Mouse (Mus musculus): ENCODE results near the gene Pf4. TPM values are rescaled to one million over a fixed set of nuclear protein-coding genes. Genes with fewer than 3 reads are reported as not detected.
"Not testable (repeated sequence)": the region's sequence is repeated elsewhere in the genome, so short reads cannot be mapped to it uniquely, and the experiment has no call there.

Pf4 gene
- total RNA-seq, 1 experiment from 2014 or later, result 8.4 TPM

DNA sequence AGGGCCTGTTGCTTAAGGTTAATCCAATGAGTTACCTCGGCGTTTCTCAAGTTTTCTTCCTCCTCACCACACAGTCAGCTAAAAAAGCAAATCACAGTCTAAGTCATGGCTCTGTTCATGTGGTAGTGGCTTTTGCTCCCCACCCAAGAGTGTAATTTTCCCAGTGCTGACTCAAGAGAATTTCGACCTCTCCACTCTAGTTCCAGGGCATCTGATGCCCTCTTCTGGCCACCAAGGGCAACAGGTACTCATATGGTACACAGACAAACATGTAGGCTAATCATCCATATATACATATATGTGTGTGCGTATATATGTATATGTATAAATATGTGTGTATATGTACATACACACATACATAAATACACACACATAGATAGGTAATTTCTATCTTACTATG, 15.9 kb downstream of the Pf4 start:
- DNase-seq, result no peak

DNA sequence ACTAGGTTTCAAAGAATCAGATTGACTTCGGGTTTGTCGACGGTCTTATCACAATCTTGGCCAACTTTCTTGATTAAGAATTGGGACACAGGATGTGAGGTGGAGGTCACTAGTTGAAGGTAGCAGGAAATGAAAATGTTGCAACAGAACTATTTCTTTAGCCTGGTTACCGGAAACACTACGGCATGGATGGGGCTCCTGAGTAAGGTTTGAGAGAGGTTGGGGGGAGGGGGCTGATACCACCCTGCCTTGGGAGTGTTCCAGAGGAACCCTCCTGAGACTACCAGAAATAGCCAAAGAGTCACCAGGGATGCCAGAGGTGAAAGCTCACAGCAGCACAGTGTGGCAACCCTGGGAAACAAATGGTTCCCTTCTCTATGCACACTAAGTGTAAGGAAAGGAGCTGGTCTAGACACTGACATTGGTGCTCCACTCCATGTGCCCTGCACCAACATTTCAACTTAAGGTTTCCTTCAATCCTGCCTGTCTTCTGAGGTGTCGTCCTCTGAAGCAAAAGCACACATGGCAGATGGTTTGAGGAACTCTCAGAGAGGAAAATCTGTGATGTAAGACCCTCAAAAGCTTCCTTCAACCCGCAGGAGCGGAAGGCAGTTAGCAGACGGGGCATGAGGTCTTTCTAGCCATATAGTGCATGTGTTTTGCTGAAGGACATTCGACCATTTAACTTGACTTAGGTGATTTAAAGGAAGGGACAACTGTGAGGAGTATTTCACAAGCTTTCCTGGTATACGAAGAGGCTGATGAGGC, 17.3 kb downstream of the Pf4 start:
- DNase-seq, result no peak

DNA sequence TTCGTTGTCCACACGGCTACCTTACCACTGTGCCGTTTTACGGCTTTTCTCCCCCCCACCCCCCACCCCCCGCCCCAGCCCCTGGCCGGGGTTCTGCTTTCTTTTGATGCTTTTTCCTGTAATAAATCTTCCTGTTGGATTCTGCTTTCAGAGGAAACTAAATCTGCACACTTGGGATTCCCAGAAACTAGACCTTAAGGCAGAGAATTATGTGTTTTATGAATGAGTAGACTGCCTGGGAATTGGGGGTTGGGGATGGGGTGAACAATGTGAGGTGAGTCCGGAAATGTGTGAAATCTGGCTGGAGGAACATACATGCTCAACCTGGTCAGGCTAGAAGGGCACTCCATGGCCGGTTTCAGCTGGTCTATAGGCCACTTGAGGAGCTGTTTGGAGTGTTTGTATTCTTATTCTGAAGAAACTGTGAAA, 17.9 kb downstream of the Pf4 start:
- no peak for DNase-seq

DNA sequence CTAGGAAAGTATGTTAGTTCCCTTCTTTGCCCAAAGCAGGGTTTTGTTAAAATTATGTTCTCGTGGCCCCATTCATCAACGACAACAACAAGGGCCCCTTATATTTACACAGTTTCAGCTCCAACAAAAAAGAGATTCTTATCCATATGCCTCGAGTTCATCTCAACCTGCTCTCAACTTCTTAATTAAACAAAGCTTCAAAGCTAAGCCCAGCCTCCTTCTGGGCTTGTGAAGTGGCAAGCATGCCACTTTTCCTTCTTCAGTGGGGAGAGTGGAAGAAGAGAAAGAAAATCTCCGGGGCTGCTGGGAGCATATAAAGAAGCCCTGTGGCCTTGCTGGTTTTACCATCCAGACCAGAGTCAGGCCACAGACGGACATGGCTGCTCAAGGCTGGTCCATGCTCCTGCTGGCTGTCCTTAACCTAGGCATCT, 22.0 kb downstream of the Pf4 start, which contains the start of gene Cxcl15:
Cxcl15 (plus strand) TSS at position 340 of the 431 bp plus-strand sequence.
- DNase-seq, result no peak

DNA sequence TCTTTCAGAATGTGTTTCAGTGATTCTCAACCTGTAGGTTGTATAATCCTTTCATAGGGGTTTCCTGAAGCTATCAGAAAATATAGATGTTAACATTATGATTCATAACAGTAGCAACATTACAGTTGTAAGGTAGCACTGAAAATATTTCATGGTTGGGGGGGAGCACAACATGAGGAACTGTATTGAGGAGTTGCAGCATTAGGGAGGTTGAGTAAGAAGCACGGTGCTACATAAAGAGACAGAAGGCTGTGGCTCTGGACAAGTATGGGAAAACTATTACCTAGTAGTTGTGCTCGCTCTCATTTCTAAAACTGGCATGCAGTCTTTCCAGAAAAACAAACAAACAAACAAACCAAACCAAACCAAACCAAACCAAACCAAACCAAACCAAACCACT, 23.2 kb downstream of the Pf4 start:
- not testable (repeated sequence) for DNase-seq

DNA sequence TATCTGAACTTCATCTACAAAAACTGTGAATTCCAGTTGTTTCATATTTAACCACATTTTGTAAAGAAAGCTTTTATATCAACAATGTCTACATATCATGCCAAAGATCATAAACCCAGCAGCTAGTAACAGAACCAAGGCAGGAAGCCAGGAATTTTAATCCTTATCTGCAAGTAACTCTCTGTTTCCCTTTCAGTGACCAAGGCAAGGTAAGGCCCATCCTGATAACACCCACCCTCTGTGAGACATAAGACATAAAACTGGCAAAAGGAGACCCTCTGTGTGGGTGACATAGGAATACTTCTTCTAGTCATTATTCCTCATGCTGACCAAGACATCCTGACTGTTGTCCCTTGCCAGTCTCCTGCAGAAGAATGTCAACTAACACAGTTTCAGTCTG, 32.3 kb downstream of the Pf4 start:
- no peak for DNase-seq

DNA sequence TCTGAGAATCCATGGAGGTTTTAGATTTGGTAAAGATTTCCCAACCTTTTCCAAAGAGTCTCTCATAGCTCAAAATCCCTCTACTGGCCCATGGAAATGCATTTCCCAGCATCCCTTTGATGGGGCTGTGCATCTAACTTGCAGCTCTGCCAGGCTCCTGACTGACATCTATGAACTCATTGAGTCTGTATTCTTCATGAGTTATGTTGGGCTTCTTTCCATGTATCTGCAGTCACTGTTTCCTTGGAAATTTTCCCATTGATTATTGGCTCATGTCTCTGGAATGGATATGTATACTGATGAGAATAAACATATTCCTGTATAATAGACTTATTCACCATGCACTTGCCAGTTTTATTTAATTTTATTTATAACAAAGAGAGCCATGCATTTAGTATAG, 33.8 kb downstream of the Pf4 start:
- no peak for DNase-seq

DNA sequence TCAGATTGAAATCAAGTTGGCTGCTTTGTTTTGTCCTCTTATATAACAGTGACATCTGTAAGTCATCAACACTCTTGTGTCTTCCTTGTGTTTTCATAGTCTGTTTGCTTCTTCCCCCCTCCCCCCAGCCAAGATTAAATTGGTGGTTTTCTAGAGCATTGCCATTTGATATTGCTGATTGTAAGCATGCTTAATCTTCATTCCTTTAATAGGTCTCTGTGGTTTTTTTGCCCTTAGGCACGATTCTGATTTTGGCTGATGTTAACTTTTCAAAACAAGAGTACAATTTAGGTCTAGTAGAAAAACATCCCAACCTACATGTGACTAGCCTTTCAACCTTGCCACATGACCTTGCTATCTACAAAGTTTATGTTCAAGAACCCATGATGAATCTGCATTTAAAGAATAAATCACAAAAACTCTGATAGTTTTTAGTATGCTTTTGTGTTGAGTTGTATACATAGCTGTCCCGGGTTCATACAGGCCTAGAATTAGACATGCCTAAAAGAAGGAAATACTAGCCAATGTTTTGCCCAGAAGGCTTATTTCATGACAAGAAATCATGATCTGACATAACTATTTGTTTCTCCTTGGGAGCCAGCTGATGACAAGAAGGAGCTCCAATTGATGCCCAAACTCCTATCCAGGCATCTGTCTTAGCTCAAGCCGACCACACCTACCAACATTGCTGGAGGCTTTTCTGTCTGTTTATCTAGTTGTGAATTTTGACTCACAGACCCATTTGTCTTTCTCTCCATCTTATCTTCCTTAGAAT, 35.1 kb downstream of the Pf4 start:
- DNase-seq, result no peak

DNA sequence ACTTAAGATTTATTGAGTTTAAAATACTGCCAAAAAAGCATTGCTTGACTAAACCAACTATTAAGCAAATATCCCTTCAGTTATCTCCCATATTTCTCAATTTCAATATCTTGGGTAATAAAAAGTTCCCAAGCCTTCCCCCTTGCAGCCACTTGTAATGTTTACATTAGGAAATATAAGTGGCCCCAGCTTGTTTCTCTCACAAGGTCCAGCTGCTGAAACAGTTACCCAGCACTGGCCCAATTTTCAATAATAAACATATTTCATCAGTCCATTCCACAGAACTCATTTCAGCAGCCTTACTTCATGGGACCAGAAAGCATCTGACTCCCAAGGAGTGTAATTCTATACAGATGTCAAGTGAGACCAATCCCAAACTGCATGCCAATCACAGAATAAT, 47.5 kb downstream of the Pf4 start:
- DNase-seq, result no peak

Small RNA genes within 50 kb of the gene (microRNA-seq; reads per million reads assigned to microRNA genes)
- 0 reads per million in 2 experiments for gene Gm24322

Other genes with a start within 250 kb of the Pf4 start
- not detected in 2 replicates for gene 5830473C10Rik, start 211.3 kb upstream of the Pf4 start, total RNA-seq (2021)
- gene Rassf6, start 131.8 kb upstream of the Pf4 start, total RNA-seq (2021), result 1.7 and 2.8 TPM in 2 replicates
- gene Cxcl5, start 13.1 kb upstream of the Pf4 start, total RNA-seq (2021), result not detected in 2 replicates
- 1.2 and 2.7 TPM in 2 replicates for gene Ppbp, start 3.9 kb upstream of the Pf4 start, total RNA-seq (2021)
- gene Cxcl3, start 13.7 kb downstream of the Pf4 start, total RNA-seq (2021), result not detected in 2 replicates
- not detected in 2 replicates for gene Cxcl15, start 22.1 kb downstream of the Pf4 start, total RNA-seq (2021)
- gene Cxcl1, start 118.8 kb downstream of the Pf4 start, total RNA-seq (2021), result 0.73 and 1.00 TPM in 2 replicates
- gene Cxcl2, start 131.4 kb downstream of the Pf4 start, total RNA-seq (2021), result 1.1 TPM in 1 of 2 replicates, not detected in the other
- 12.4 and 18.7 TPM in 2 replicates for gene Mthfd2l, start 158.7 kb downstream of the Pf4 start, total RNA-seq (2021)

All from adrenal gland, postnatal 25 days (tissue).